Mouse (Mus musculus) C2C12 (cell line): ENCODE measurements at regions not wholly inside any gene's neighbourhood (a gene's known extent, or its start where the extent isn't known, plus 50 kb on each side); places are given as distances from the start of the nearest gene placed in this dataset.

Experiments
- CTCF ChIP-seq: IDR thresholded peaks from one replicate; pipeline ENCODE4 v1.5.1; 2011; ENCODE audit not compliant: control insufficient read depth, insufficient read depth, insufficient read length
- MAX ChIP-seq: IDR thresholded peaks from one replicate; pipeline ENCODE4 v1.6.1; 2011; ENCODE audit warnings: mild to moderate bottlenecking, control low read depth
- MYOG ChIP-seq: IDR thresholded peaks from one replicate; pipeline ENCODE4 v1.6.1; 2011; ENCODE audit not compliant: control insufficient read depth, insufficient read length; ENCODE audit errors: extremely low read depth

- TF ChIP-seq CTCF (no peak), MAX (no peak), MYOG (no peak)
Measured at GRCm38 (mm10) chr16:50027189-50027588, 226.9 kb downstream of the Cd47 start.
